Mouse (Mus musculus) ES-E14 (cell line): ENCODE measurements around the gene Copb1. TPM values are rescaled to one million over a fixed set of nuclear protein-coding genes. Genes with fewer than 3 reads are reported as not detected.
A peak's percentile ranks its signal among the peaks of the same experiment; 100 is the strongest.

ENCODE experiments used
- DNase-seq: peaks from one replicate; pipeline ENCODE4 v3.0.0-alpha.2; 2013; ENCODE audit warnings: low read depth, low spot score
- H3K27ac ChIP-seq: 2 replicates; pipeline ENCODE4 v1.5.1; 2012; ENCODE audit warnings: low read depth, mild to moderate bottlenecking, low read length, moderate library complexity, mixed read lengths; ENCODE audit not compliant: poor library complexity, insufficient read depth, severe bottlenecking
- H3K36me3 ChIP-seq: 2 replicates; pipeline ENCODE4 v1.6.1; 2012; ENCODE audit warnings: mild to moderate bottlenecking, low read length, moderate library complexity, mixed read lengths; ENCODE audit not compliant: control insufficient read depth, poor library complexity, insufficient read depth, severe bottlenecking
- H3K4me1 ChIP-seq, 2 experiments: fragments of 150-350 bp in 1 of 2; sonication (generic) in 1 of 2; 2 replicates each; pipeline ENCODE4 v1.6.1; 2012; ENCODE audit warnings: low read length in 2 of 2, mild to moderate bottlenecking in 1 of 2, mixed read lengths in 1 of 2; ENCODE audit not compliant: control insufficient read depth in 2 of 2, insufficient read depth in 2 of 2, poor library complexity in 1 of 2
- H3K4me3 ChIP-seq, 2 experiments: fragments of 150-350 bp in 1 of 2; sonication (generic) in 1 of 2; 2 replicates each; pipeline ENCODE4 v1.5.1; 2012; ENCODE audit warnings: low read length in 2 of 2, low read depth in 1 of 2, mild to moderate bottlenecking in 1 of 2, mixed read lengths in 1 of 2; ENCODE audit not compliant: insufficient read depth in 1 of 2, poor library complexity in 1 of 2, severe bottlenecking in 1 of 2
- H3K9ac ChIP-seq: 2 replicates; pipeline ENCODE4 v1.6.1; 2012; ENCODE audit warnings: low read depth, mild to moderate bottlenecking, low read length, mixed read lengths; ENCODE audit not compliant: poor library complexity, insufficient read depth, severe bottlenecking
- H3K9me3 ChIP-seq: fragments of 150-350 bp; sonication (generic); 2 replicates; pipeline ENCODE4 v1.6.1; 2012; ENCODE audit warnings: low read depth, mild to moderate bottlenecking, low read length; ENCODE audit not compliant: control insufficient read depth, insufficient read depth
- CHD2 ChIP-seq: IDR thresholded peaks from 2 replicates; pipeline ENCODE4 v1.6.1; 2014; ENCODE audit warnings: mild to moderate bottlenecking, low read depth, low read length, inconsistent platforms
- HCFC1 ChIP-seq: IDR thresholded peaks from 2 replicates; pipeline ENCODE4 v1.6.1; 2012; ENCODE audit warnings: low read length, inconsistent platforms, borderline replicate concordance; ENCODE audit not compliant: insufficient read depth
- MAFK ChIP-seq: IDR thresholded peaks from 2 replicates; pipeline ENCODE4 v1.6.1; 2014; ENCODE audit warnings: mild to moderate bottlenecking, low read depth, low read length, inconsistent platforms; ENCODE audit not compliant: insufficient read depth
- ZC3H11A ChIP-seq: IDR thresholded peaks from 2 replicates; pipeline ENCODE4 v1.6.1; 2012; ENCODE audit warnings: low read depth, mild to moderate bottlenecking, inconsistent platforms, low read length, borderline replicate concordance
- ZNF384 ChIP-seq: IDR thresholded peaks from 2 replicates; pipeline ENCODE4 v1.6.1; 2012; ENCODE audit warnings: low read depth, low read length, inconsistent platforms
- in situ Hi-C, 2 experiments: fragments of 600-800 bp; cut with MboI; formaldehyde crosslinking; loops; one replicate each; pipeline ENCODE4 v1.15.1; 2025; ENCODE audit warnings: low sequenced_read_pairs in 2 of 2, inconsistent platforms in 1 of 2; ENCODE audit not compliant: unreplicated experiment in 2 of 2
- total RNA-seq: library from RNA; depleted of rRNA; stranded (reverse); fragments of 300-350 nt; gene quantifications from 2 replicates; pipeline ENCODE4 v1.2.3, GENCODE M21; 2012

The Copb1 gene
- total RNA-seq, 1 experiment: 59.1 TPM

DNA sequence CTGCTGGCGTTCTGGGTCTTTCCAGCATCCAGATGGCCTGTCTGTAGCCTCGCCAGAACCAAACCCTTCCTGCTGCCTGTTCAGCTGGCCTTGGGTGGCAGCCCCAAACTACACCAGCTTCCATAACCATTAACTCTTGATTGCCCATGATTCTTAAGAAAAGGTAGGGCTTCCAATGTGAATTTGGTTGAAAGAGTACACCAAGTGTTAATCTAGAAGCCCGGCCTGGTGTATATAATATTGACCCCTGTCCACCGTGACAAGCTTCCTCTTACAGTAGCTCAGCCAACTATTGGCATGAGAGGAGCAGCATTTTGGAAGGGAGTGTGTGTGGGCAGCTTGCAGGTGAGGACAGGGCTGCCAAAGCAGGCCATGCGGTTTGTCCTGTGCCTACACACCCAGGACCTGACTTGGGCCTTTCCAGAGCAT lies 35.6 kb upstream of the Copb1 start:
- TF ChIP-seq ZNF384 (no peak), HCFC1 (no peak), MAFK (no peak), CHD2 (no peak), ZC3H11A (no peak)
- Histone ChIP-seq H3K36me3 (no peaks in the 10 kb centered on the region), H3K27ac (no peak overlapping the region), H3K4me3 (no peak overlapping the region), H3K9me3 (no peaks in the 10 kb centered on the region), H3K4me1 (peaks cover 0 to 7% of the 10 kb centered on the region in 2 experiments; a peak in 1 of 4 replicates), H3K9ac (no peak overlapping the region)
- in situ Hi-C loops: no loop called here
- no peak for DNase-seq

DNA sequence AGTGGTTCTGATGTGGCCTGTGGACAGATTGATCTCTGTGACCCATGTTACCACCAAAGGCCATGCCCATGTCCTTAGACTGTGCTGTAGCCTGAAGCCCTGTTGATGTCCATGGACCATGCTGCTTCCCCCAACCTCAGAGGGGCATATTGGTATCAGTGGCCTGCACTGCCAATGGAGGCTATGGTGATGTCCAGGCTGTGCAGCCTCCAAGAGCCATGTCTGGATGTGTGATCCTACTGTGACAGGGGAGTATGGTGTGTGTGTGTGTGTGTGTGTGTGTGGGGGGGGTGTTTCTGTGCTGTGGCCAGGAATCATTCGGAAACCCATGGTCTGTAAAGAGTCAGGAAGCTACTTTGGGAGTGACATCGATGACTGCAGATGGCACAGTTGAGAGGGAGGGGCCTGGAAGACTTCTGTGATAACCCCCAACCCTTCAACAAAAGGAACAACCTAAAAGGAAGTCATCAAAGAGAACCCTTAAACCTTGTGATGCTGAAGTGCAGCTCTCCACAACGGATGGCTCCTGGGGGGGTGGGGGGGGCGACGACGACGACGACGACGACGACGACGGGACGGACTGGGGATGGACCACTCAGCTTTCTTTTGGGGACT lies 29.9 kb upstream of the Copb1 start:
- Histone ChIP-seq H3K9ac (no peak overlapping the region), H3K4me1 (0 out of 4 replicates have a peak, but pooled peaks cover 0 to 2% of the 10 kb centered on the region in 2 experiments), H3K36me3 (no peaks in the 10 kb centered on the region), H3K27ac (no peak overlapping the region), H3K4me3 (no peak overlapping the region), H3K9me3 (no peaks in the 10 kb centered on the region)
- in situ Hi-C loops: no loop called here
- TF ChIP-seq ZNF384 (no peak), ZC3H11A (no peak), MAFK (no peak), CHD2 (no peak), HCFC1 (no peak)
- DNase-seq: no peak

GRCm38 (mm10) chr7:114283006-114283405 lies 28.5 kb upstream of the Copb1 start:
- no peak for TF ChIP-seq ZNF384
- TF ChIP-seq HCFC1: no peak
- no peak for TF ChIP-seq MAFK
- TF ChIP-seq ZC3H11A: no peak
- no peak for TF ChIP-seq CHD2
- H3K36me3 ChIP-seq: no peaks in the 10 kb centered on the region
- H3K4me3 ChIP-seq: no peak overlapping the region; a peak in 1 of 4 replicates
- DNase-seq: no peak
- H3K9ac ChIP-seq: no peak overlapping the region
- H3K27ac ChIP-seq: no peak overlapping the region
- H3K4me1 ChIP-seq: 0 out of 4 replicates have a peak, but pooled peaks cover 0 to 2% of the 10 kb centered on the region in 2 experiments
- H3K9me3 ChIP-seq: no peaks in the 10 kb centered on the region
- in situ Hi-C loops: no loop called here

DNA sequence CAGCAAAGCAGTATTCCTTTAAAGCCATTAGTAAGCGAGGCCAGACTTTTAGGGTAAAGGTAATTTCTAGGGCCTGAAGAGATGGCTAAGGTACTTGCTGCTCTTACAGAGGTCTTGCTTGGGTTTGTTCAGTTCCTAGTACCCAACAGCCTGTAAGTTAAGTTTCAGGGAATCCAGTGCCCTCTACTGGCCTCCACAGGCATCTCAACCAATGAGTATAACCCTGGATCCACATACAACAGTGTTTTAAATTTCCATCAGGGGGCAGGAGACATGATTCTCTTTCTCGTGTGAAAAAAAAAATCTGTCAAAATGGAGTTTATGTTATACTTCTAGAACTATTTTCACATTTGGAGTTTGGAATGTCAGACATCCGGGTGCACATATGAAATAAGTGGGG lies 27.2 kb upstream of the Copb1 start:
- in situ Hi-C loops: no loop called here
- peak; percentile 59 for DNase-seq
- no peak overlapping the region for H3K27ac ChIP-seq
- no peaks in the 10 kb centered on the region for H3K9me3 ChIP-seq
- H3K4me3 ChIP-seq: no peak overlapping the region
- peaks cover 0 to 6% of the 10 kb centered on the region in 2 experiments; a peak in 1 of 4 replicates for H3K4me1 ChIP-seq
- H3K36me3 ChIP-seq: no peaks in the 10 kb centered on the region
- peak; percentile 68; the same call in 1 of the 2 replicates for TF ChIP-seq ZNF384
- TF ChIP-seq CHD2: no peak
- TF ChIP-seq HCFC1: no peak
- TF ChIP-seq MAFK: no peak
- peak; percentile 22; the same call in 1 of the 2 replicates for TF ChIP-seq ZC3H11A
- no peak overlapping the region; the same call in 1 of the 2 replicates for H3K9ac ChIP-seq
